Mouse (Mus musculus): ENCODE measurements around the gene Olfr1423.

- no peak for TF ChIP-seq CTCF (IDR thresholded peaks at IDR 0.05; ENCODE audit: control insufficient read depth, insufficient read depth, insufficient read length)
- TF ChIP-seq MAX (IDR thresholded peaks at IDR 0.05): no peak
Observed at GRCm38 (mm10) chr19:12006361-12006947, 34.7 kb downstream of the Olfr1423 start.
